Mouse (Mus musculus) C2C12 (cell line): ENCODE data around the gene Mcoln3.

ENCODE experiments used
- CTCF ChIP-seq: IDR thresholded peaks from one replicate; pipeline ENCODE4 v1.5.1; 2011; ENCODE audit not compliant: control insufficient read depth, insufficient read depth, insufficient read length
- MAX ChIP-seq: IDR thresholded peaks from one replicate; pipeline ENCODE4 v1.6.1; 2011; ENCODE audit warnings: mild to moderate bottlenecking, control low read depth
- MYOG ChIP-seq: IDR thresholded peaks from one replicate; pipeline ENCODE4 v1.6.1; 2011; ENCODE audit not compliant: control insufficient read depth, insufficient read length; ENCODE audit errors: extremely low read depth

DNA sequence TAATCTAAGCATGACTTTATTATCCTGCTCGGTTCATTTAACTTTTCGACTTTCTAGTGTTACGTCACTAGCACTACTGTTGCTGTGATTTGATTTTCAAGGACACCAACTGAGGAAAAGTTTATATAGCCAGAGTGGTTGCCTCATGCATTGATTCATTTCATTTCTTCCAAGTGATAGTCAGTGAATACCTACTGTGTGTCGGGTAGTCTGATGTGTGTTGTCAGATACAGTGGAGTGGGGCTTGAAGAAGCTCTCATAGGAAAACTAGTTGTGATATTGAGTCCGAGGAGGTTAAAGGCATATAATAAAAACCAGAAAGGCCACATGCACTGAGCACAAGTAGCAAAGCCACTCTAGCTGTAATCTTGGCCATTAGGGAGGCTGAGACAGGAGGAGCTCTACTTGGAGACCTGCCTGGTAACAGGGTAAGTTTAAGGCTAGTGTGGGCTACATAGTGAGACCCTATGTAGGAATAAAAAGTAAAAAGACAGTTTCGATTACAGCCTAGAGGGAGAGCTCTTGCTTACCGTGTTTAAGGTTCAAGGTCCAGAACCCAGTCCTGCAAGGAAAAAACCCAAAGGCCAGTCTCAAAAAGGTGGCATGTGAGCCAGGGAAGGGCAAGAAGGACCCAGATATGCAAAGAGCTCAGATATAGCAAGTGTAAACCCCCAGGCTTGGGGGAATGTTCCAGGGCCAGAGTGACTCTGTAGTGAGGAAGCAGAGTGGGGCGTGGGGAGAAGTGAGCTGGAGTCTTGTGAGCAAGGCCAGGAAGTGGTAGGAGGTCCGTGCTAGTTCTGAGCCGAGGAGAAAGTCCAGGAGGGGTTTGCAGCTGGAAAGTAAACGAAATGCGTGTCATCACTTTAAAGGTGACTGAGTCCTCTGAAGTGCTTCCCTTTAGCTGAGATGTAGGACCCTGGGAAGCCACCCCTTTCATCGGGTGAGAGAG is 38.7 kb downstream of the Mcoln3 start:
- TF ChIP-seq CTCF = no peak
- TF ChIP-seq MAX = no peak
- no peak for TF ChIP-seq MYOG
